Mouse (Mus musculus) inflammation-experienced regulatory T-cells, adult 6 months (primary cell): ENCODE measurements around the gene Rassf9. TPM values are rescaled to one million over a fixed set of nuclear protein-coding genes. Genes with fewer than 3 reads are reported as not detected.

Source experiments
- ATAC-seq: one replicate; pipeline ENCODE4 v1.8.0; 2017
- polyA plus RNA-seq, 3 experiments: library from polyadenylated mRNA; unstranded; fragments of 100-300 nt; shearing (Covaris generic); gene quantifications; one replicate each; pipeline ENCODE4 v1.2.1; 2017

Rassf9 gene
- polyA plus RNA-seq: under 1 TPM in 1 of 3 experiments, not detected in 2; 0.34 TPM

DNA sequence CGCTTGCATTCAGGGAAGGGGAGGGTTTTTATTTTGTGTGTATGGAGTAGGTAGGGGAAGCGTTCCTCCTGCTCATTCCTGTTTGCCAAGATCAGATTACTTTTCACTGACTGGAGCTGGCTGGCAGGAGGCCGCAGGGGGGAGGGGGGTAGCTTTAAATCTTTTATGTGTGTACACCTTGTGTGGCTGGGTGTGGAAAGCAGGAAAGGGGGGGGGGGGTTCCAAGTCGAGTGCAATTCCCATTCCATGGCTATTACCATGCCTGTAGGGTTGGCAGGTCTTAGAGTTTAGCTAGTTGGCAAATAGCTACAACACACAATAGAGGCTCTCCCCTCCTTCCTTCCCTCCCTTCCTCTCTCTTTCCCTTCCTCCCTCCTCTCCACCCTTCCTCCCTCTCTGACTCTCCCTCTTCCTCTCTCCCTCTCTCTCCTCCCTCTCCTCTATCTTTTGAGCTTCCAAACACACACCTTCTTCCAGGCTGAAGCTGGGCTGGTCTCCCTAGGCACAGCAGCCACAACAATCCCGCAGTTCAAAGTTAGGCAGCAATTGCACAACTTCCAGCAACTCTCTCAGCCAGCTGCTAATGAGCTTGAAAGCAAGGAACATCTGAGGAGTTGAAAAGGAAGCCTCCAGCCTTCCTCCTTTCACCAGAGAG lies at the start of gene Rassf9:
TSS of gene Rassf9 (plus strand) at position 416 of the 655 bp plus-strand sequence.
- ATAC-seq: no peak

DNA sequence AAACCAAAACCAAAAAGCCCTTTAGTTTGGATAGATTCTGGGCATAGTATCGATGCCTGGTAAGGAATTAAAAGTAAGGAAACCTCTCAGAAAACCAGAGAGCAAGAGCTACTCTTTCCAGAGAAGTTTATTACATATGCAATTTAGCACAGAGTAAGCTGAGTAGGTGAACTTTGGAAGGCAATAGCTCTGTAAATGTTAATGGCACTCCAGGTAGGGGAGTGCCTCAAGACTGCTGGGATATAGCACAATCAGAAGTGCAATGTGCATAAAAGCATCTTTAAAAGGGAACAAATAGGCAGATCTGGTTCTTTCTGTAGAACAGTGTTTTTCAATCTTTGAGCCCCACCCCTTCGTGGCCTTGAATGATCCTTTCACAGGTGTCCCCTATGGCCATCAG lies 42.6 kb upstream of the Rassf9 start:
- no peak for ATAC-seq

DNA sequence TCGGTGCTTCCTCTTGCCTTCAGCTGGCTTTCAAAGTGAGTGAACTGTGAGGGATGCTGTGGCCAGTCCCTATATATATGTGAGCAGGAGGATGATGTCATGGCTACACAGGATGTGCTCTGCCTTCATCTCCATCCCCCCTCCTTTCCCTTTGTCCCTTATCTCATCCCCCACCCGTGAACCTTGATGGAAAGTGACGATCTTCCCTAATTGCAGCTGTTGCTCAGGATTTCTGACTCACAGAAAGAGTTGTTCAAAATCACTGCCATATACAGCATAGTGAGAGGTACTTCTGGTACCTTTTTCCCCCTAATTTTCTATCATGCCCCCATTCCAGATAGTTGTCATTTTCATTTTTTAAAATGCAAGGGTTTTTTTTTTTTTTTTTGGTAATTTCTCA lies 21.6 kb upstream of the Rassf9 start, which contains the start of gene Nts:
TSS of gene Nts (minus strand) at position 101 of the 400 bp plus-strand sequence.
- ATAC-seq: no peak

GRCm38 (mm10) chr10:102491792-102492191 lies 20.2 kb upstream of the Rassf9 start:
- no peak for ATAC-seq

DNA sequence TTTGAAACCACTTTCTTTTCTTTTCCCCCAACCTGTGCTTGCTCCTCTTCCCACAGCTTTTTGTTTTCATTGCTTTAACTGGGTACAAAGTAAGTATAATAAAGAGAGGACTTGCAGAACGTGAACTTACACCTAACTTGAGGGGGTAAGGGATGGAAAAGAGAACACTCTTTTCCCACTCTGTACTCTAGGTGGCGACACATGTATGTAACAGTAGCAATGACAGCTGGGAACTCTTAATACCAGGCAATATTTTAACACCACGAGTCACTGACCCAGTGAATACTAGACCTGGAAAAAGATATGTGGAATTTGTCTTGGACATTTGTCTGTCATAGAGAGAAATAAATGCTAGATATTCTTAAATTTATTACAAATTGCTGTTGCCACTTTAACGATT lies 13.3 kb upstream of the Rassf9 start:
- ATAC-seq: no peak

GRCm38 (mm10) chr10:102507386-102507785 lies 4.6 kb upstream of the Rassf9 start:
- no peak for ATAC-seq

DNA sequence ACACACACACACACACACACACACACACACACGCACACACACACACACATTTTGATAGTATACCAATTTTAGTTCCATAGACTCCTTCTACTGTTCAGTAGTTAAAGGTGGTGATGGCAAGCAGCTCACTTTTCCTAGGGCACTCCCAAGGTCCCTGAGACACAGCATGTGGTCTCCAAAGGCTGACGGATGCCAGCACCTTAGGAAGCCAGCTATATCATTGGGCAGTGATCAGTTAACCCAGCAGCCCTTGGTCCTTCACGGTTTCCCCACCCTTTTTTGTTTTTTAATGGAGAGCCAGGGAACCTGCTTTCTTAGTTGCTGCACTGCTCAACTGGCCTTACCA lies 588 bp upstream of the Rassf9 start:
- no peak for ATAC-seq

- ATAC-seq: no peak
Measured at GRCm38 (mm10) chr10:102514159-102514558, 2.1 kb downstream of the Rassf9 start.

- no peak for ATAC-seq
Measured at GRCm38 (mm10) chr10:102527901-102528300, 15.9 kb downstream of the Rassf9 start.

DNA sequence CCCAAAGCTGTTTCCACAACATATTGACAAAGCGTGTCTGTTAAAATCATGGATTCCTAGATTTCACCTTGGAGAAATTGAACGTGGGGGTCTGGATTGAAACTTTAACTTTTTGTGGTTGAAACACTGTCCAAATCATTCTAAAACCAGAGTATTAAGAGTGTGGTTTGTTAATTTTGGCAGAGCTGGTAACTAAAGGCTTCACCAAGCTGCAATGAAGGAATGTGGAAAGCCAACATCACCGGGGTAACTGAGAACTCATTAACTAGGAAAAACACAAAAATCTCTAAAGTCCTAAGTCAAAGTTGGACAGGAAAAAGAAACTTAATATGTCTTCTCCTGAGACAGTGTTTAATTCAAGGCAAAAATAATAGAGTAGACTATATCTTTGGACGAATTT lies 41.9 kb downstream of the Rassf9 start:
- no peak for ATAC-seq

- no peak for ATAC-seq
Measured at GRCm38 (mm10) chr10:102562488-102562887, 50.5 kb downstream of the Rassf9 start.

DNA sequence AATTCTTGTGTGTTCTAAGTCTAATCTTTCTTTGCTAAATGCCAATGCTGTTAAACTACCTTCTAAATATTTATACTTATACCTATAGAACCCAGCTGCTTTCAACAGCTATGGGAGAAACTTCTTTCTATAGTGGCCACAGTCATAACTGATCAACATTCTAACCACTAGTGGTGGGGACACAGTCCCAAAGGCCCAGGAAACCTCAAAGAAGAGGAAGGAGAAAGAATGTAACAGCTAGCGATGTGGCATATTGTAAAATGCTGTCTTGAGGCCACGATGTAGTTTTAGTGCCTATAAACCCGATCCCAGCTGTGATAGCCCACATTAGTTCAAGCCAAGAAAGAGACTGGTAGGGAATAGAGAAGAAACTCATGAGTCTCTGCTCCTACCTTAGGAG lies 65.9 kb downstream of the Rassf9 start:
- ATAC-seq: no peak

- ATAC-seq: no peak
Measured at GRCm38 (mm10) chr10:102594306-102594705, 82.3 kb downstream of the Rassf9 start.

Other genes with a start within 250 kb of the Rassf9 start
- not detected for gene Nts, start 21.7 kb upstream of the Rassf9 start, polyA plus RNA-seq